Mouse (Mus musculus): ENCODE data around the gene Adra1d. TPM values are rescaled to one million over a fixed set of nuclear protein-coding genes. Genes with fewer than 3 reads are reported as not detected.

Gene Adra1d
- total and polyA plus RNA-seq, 3 experiments: 4.9 to 6.3 (median 5.4) TPM

GRCm38 (mm10) chr2:131545386-131546307 is 16.4 kb downstream of the Adra1d start:
- no peaks in the 10 kb centered on the region for H3K36me3 ChIP-seq (ENCODE audit: control insufficient read depth, insufficient read depth, low read length)
- intact Hi-C loops (cut with DNase I): loop anchor here (1.0 to 5.0 kb wide), 4 partner anchors 17 to 267 kb away; partner anchors contain the start of gene Adra1d
- 11% methylated on average over 45 of the region's 45 CpGs for WGBS
- TF ChIP-seq POLR2A (IDR thresholded peaks at IDR 0.05; ENCODE audit: insufficient read depth, low read depth, low read length) (no peak), CTCF (IDR thresholded peaks at IDR 0.05) (peak; percentile 90; the same call in 1 of the 2 replicates), EP300 (IDR thresholded peaks at IDR 0.05; ENCODE audit: insufficient read depth, low read depth, low read length) (no peak)
- H3K4me3 ChIP-seq: peak overlapping the region; percentile 44
- H3K4me1 ChIP-seq (ENCODE audit: control insufficient read depth, insufficient read depth, low read length): peaks cover under 1% of the 10 kb centered on the region; the same call in 1 of the 2 replicates
- H3K27me3 ChIP-seq (ENCODE audit: control insufficient read depth, insufficient read depth, low read length): peaks cover 2% of the 10 kb centered on the region; the same call in 1 of the 2 replicates
- H3K9ac ChIP-seq (ENCODE audit: low read depth, low read length): peak overlapping the region; percentile 9
- H3K79me2 ChIP-seq (replicated peaks; ENCODE audit: control insufficient read depth, insufficient read depth, low read length): no peaks in the 10 kb centered on the region
- H3K27ac ChIP-seq: no peak overlapping the region
- peak; percentile 66 to 75 for DNase-seq

GRCm38 (mm10) chr2:131542531-131542930 is 19.6 kb downstream of the Adra1d start:
- no peak overlapping the region for H3K9ac ChIP-seq (ENCODE audit: low read depth, low read length)
- TF ChIP-seq CTCF (IDR thresholded peaks at IDR 0.05) (peak; percentile 47), POLR2A (IDR thresholded peaks at IDR 0.05; ENCODE audit: insufficient read depth, low read depth, low read length) (no peak), EP300 (IDR thresholded peaks at IDR 0.05; ENCODE audit: insufficient read depth, low read depth, low read length) (no peak)
- H3K4me1 ChIP-seq (ENCODE audit: control insufficient read depth, insufficient read depth, low read length): peaks cover 2% of the 10 kb centered on the region; the same call in 1 of the 2 replicates
- intact Hi-C loops (cut with DNase I): no loop called here
- WGBS: 33% methylated on average over 6 of the region's 6 CpGs
- no peak overlapping the region for H3K4me3 ChIP-seq
- DNase-seq: peak in 1 of 2 experiments; percentile 19
- no peak overlapping the region for H3K27ac ChIP-seq
- no peaks in the 10 kb centered on the region for H3K36me3 ChIP-seq (ENCODE audit: control insufficient read depth, insufficient read depth, low read length)
- H3K79me2 ChIP-seq (replicated peaks; ENCODE audit: control insufficient read depth, insufficient read depth, low read length): no peaks in the 10 kb centered on the region
- peaks cover 2% of the 10 kb centered on the region; the same call in 1 of the 2 replicates for H3K27me3 ChIP-seq (ENCODE audit: control insufficient read depth, insufficient read depth, low read length)

- Histone ChIP-seq H3K4me1 (ENCODE audit: control insufficient read depth, insufficient read depth, low read length) (peaks cover 2% of the 10 kb centered on the region; the same call in 1 of the 2 replicates), H3K79me2 (replicated peaks; ENCODE audit: control insufficient read depth, insufficient read depth, low read length) (no peaks in the 10 kb centered on the region), H3K9ac (ENCODE audit: low read depth, low read length) (no peak overlapping the region), H3K4me3 (no peak overlapping the region), H3K27me3 (ENCODE audit: control insufficient read depth, insufficient read depth, low read length) (peaks cover 2% of the 10 kb centered on the region; the same call in 1 of the 2 replicates), H3K36me3 (ENCODE audit: control insufficient read depth, insufficient read depth, low read length) (no peaks in the 10 kb centered on the region), H3K27ac (no peak overlapping the region)
- intact Hi-C loops (cut with DNase I): no loop called here
- no peak for DNase-seq
- 81% methylated on average over 4 of the region's 4 CpGs for WGBS
- TF ChIP-seq EP300 (IDR thresholded peaks at IDR 0.05; ENCODE audit: insufficient read depth, low read depth, low read length) (no peak), POLR2A (IDR thresholded peaks at IDR 0.05; ENCODE audit: insufficient read depth, low read depth, low read length) (no peak), CTCF (IDR thresholded peaks at IDR 0.05) (no peak)
Observed at GRCm38 (mm10) chr2:131541686-131542085, 20.4 kb downstream of the Adra1d start.

- Histone ChIP-seq H3K79me2 (replicated peaks; ENCODE audit: control insufficient read depth, insufficient read depth, low read length) (no peaks in the 10 kb centered on the region), H3K36me3 (ENCODE audit: control insufficient read depth, insufficient read depth, low read length) (no peaks in the 10 kb centered on the region), H3K27ac (no peak overlapping the region), H3K4me1 (ENCODE audit: control insufficient read depth, insufficient read depth, low read length) (peaks cover 2% of the 10 kb centered on the region; the same call in 1 of the 2 replicates), H3K4me3 (no peak overlapping the region), H3K9ac (ENCODE audit: low read depth, low read length) (no peak overlapping the region), H3K27me3 (ENCODE audit: control insufficient read depth, insufficient read depth, low read length) (no peaks in the 10 kb centered on the region)
- WGBS: 82% methylated on average over 6 of the region's 6 CpGs
- intact Hi-C loops (cut with DNase I): no loop called here
- DNase-seq: no peak
- no peak for TF ChIP-seq POLR2A (IDR thresholded peaks at IDR 0.05; ENCODE audit: insufficient read depth, low read depth, low read length)
- TF ChIP-seq EP300 (IDR thresholded peaks at IDR 0.05; ENCODE audit: insufficient read depth, low read depth, low read length): no peak
- TF ChIP-seq CTCF (IDR thresholded peaks at IDR 0.05): no peak
Observed at GRCm38 (mm10) chr2:131539780-131540179, 22.3 kb downstream of the Adra1d start.

GRCm38 (mm10) chr2:131538341-131538740 is 23.7 kb downstream of the Adra1d start:
- 26% methylated on average over 7 of the region's 7 CpGs for WGBS
- TF ChIP-seq POLR2A (IDR thresholded peaks at IDR 0.05; ENCODE audit: insufficient read depth, low read depth, low read length) (no peak), EP300 (IDR thresholded peaks at IDR 0.05; ENCODE audit: insufficient read depth, low read depth, low read length) (peak; percentile 61)
- Histone ChIP-seq H3K4me3 (no peak overlapping the region), H3K79me2 (replicated peaks; ENCODE audit: control insufficient read depth, insufficient read depth, low read length) (no peaks in the 10 kb centered on the region), H3K27me3 (ENCODE audit: control insufficient read depth, insufficient read depth, low read length) (no peaks in the 10 kb centered on the region), H3K9ac (ENCODE audit: low read depth, low read length) (no peak overlapping the region), H3K36me3 (ENCODE audit: control insufficient read depth, insufficient read depth, low read length) (no peaks in the 10 kb centered on the region), H3K4me1 (ENCODE audit: control insufficient read depth, insufficient read depth, low read length) (peaks cover 2% of the 10 kb centered on the region; the same call in 1 of the 2 replicates), H3K27ac (no peak overlapping the region)
- intact Hi-C loops (cut with DNase I): no loop called here
- DNase-seq: peak; percentile 54 to 66

- 84% methylated on average over 5 of the region's 5 CpGs for WGBS
- no peak overlapping the region for H3K27ac ChIP-seq
- no peaks in the 10 kb centered on the region for H3K27me3 ChIP-seq (ENCODE audit: control insufficient read depth, insufficient read depth, low read length)
- intact Hi-C loops (cut with DNase I): no loop called here
- DNase-seq: no peak
- H3K4me3 ChIP-seq: no peak overlapping the region
- H3K79me2 ChIP-seq (replicated peaks; ENCODE audit: control insufficient read depth, insufficient read depth, low read length): no peaks in the 10 kb centered on the region
- H3K36me3 ChIP-seq (ENCODE audit: control insufficient read depth, insufficient read depth, low read length): no peaks in the 10 kb centered on the region
- H3K4me1 ChIP-seq (ENCODE audit: control insufficient read depth, insufficient read depth, low read length): peaks cover 2% of the 10 kb centered on the region; the same call in 1 of the 2 replicates
- TF ChIP-seq CTCF (IDR thresholded peaks at IDR 0.05) (no peak), POLR2A (IDR thresholded peaks at IDR 0.05; ENCODE audit: insufficient read depth, low read depth, low read length) (no peak), EP300 (IDR thresholded peaks at IDR 0.05; ENCODE audit: insufficient read depth, low read depth, low read length) (no peak)
- no peak overlapping the region for H3K9ac ChIP-seq (ENCODE audit: low read depth, low read length)
Observed at GRCm38 (mm10) chr2:131535168-131535567, 26.9 kb downstream of the Adra1d start.
